Comparison of ENCODE assay signal across 13 mouse cellular contexts in genomic region chr10:61369755-61370154, GRCm38 (mm10). TPM values are rescaled to one million over a fixed set of nuclear protein-coding genes. Genes with fewer than 3 reads are reported as not detected.
DNase-seq lines count a peak whose midpoint lies in the region; ATAC-seq and TF ChIP-seq lines count a peak whose summit lies in the region.
"Had no signal": no experiment of that assay in that cellular context is flagged by ENCODE, and none has a peak within 500 bp of the region (broad histone marks: within the 10 kb centered on the region; RNA-seq: fewer than 3 reads in every experiment).

No protein-coding gene starts in this region.

- H3K27ac ChIP-seq in forebrain, embryonic 10.5 days: peak overlapping the region; percentile 67; the same call in 1 of the 2 replicates
- H3K27ac ChIP-seq in forebrain, embryonic 12.5 days: no peak overlapping the region
- peak overlapping the region; percentile 6; the same call in 1 of the 2 replicates for H3K27ac ChIP-seq in hindbrain, embryonic 10.5 days
- H3K27ac ChIP-seq in hindbrain, embryonic 13.5 days: no peak overlapping the region; the same call in 1 of the 2 replicates
- H3K27ac ChIP-seq in liver, postnatal 0 days (ENCODE audit: low read depth): peak overlapping the region; percentile 41; the same call in 1 of the 2 replicates
- H3K27ac ChIP-seq in embryonic facial prominence, embryonic 15.5 days (replicated peaks): peak overlapping the region; percentile 65; the same call in 1 of the 2 replicates
- H3K27ac ChIP-seq: midbrain, embryonic 15.5 days had no signal

- no peak overlapping the region for H3K4me3 ChIP-seq in forebrain, embryonic 10.5 days
- no peak overlapping the region for H3K4me3 ChIP-seq in forebrain, embryonic 12.5 days (replicated peaks)
- no peak overlapping the region for H3K4me3 ChIP-seq in hindbrain, embryonic 10.5 days
- no peak overlapping the region for H3K4me3 ChIP-seq in hindbrain, embryonic 13.5 days
- H3K4me3 ChIP-seq in liver, postnatal 0 days (ENCODE audit: low read depth, low read length): no peak overlapping the region
- H3K4me3 ChIP-seq in embryonic facial prominence, embryonic 15.5 days (replicated peaks): no peak overlapping the region
- H3K4me3 ChIP-seq: midbrain, embryonic 15.5 days had no signal

- TF ChIP-seq CTCF in liver, postnatal 0 days (IDR thresholded peaks at IDR 0.05; ENCODE audit: low read depth): no peak

- DNase-seq in forebrain, embryonic 10.5 days (ENCODE audit: extremely low spot score, low spot score): no peak
- no peak for DNase-seq in hindbrain, embryonic 10.5 days (ENCODE audit: low spot score)
- DNase-seq in liver, postnatal 0 days: no peak
- DNase-seq in liver: no peak
- no peak for DNase-seq in thymus, postnatal 10 days (ENCODE audit: low spot score in 2 of 2)
- DNase-seq: cerebellum, postnatal 10 days; right cerebral cortex, postnatal 14 days had no signal

- no peak overlapping the region for H3K4me2 ChIP-seq in forebrain, embryonic 12.5 days
- no peak overlapping the region for H3K4me2 ChIP-seq in hindbrain, embryonic 13.5 days
- H3K4me2 ChIP-seq in liver, postnatal 0 days (ENCODE audit: low read depth, low read length): no peak overlapping the region
- H3K4me2 ChIP-seq in embryonic facial prominence, embryonic 15.5 days (replicated peaks): no peak overlapping the region
- H3K4me2 ChIP-seq: midbrain, embryonic 15.5 days had no signal

- TF ChIP-seq EP300 in liver, postnatal 0 days (IDR thresholded peaks at IDR 0.05; ENCODE audit: low read depth): no peak

- peaks cover 3% of the 10 kb centered on the region; the same call in 1 of the 2 replicates for H3K9me3 ChIP-seq in forebrain, embryonic 10.5 days
- no peaks in the 10 kb centered on the region for H3K9me3 ChIP-seq in forebrain, embryonic 12.5 days
- H3K9me3 ChIP-seq in hindbrain, embryonic 10.5 days: no peaks in the 10 kb centered on the region
- 0 out of 2 replicates have a peak, but pooled peaks cover 3% of the 10 kb centered on the region for H3K9me3 ChIP-seq in hindbrain, embryonic 13.5 days
- H3K9me3 ChIP-seq in liver, postnatal 0 days (ENCODE audit: low read length): no peaks in the 10 kb centered on the region
- 0 out of 2 replicates have a peak, but pooled peaks cover 3% of the 10 kb centered on the region for H3K9me3 ChIP-seq in embryonic facial prominence, embryonic 15.5 days (replicated peaks)

- no peaks in the 10 kb centered on the region for H3K27me3 ChIP-seq in forebrain, embryonic 10.5 days (ENCODE audit: poor library complexity, severe bottlenecking)
- H3K27me3 ChIP-seq in forebrain, embryonic 12.5 days: no peaks in the 10 kb centered on the region
- H3K27me3 ChIP-seq in hindbrain, embryonic 10.5 days (ENCODE audit: insufficient read depth, poor library complexity, severe bottlenecking): no peaks in the 10 kb centered on the region
- no peaks in the 10 kb centered on the region for H3K27me3 ChIP-seq in hindbrain, embryonic 13.5 days
- no peaks in the 10 kb centered on the region for H3K27me3 ChIP-seq in liver, postnatal 0 days (ENCODE audit: insufficient read depth, low read length)
- no peaks in the 10 kb centered on the region for H3K27me3 ChIP-seq in embryonic facial prominence, embryonic 15.5 days
- H3K27me3 ChIP-seq: midbrain, embryonic 15.5 days had no signal

- H3K9ac ChIP-seq in forebrain, embryonic 12.5 days: no peak overlapping the region
- H3K9ac ChIP-seq in hindbrain, embryonic 13.5 days: no peak overlapping the region
- H3K9ac ChIP-seq in liver, postnatal 0 days (replicated peaks): no peak overlapping the region
- H3K9ac ChIP-seq in embryonic facial prominence, embryonic 15.5 days: no peak overlapping the region
- H3K9ac ChIP-seq: midbrain, embryonic 15.5 days had no signal

- peaks cover 70% of the 10 kb centered on the region for H3K4me1 ChIP-seq in forebrain, embryonic 10.5 days
- no peaks in the 10 kb centered on the region for H3K4me1 ChIP-seq in forebrain, embryonic 12.5 days
- H3K4me1 ChIP-seq in hindbrain, embryonic 10.5 days (replicated peaks): peaks cover 69% of the 10 kb centered on the region
- H3K4me1 ChIP-seq in hindbrain, embryonic 13.5 days (replicated peaks): peaks cover 33% of the 10 kb centered on the region
- H3K4me1 ChIP-seq in liver, postnatal 0 days (ENCODE audit: insufficient read depth): peaks cover 14% of the 10 kb centered on the region
- peaks cover 31% of the 10 kb centered on the region for H3K4me1 ChIP-seq in embryonic facial prominence, embryonic 15.5 days
- H3K4me1 ChIP-seq: midbrain, embryonic 15.5 days had no signal

- no peaks in the 10 kb centered on the region for H3K36me3 ChIP-seq in forebrain, embryonic 10.5 days (replicated peaks)
- no peaks in the 10 kb centered on the region for H3K36me3 ChIP-seq in forebrain, embryonic 12.5 days (replicated peaks)
- peaks cover 7% of the 10 kb centered on the region; the same call in 1 of the 2 replicates for H3K36me3 ChIP-seq in hindbrain, embryonic 10.5 days
- no peaks in the 10 kb centered on the region for H3K36me3 ChIP-seq in hindbrain, embryonic 13.5 days
- H3K36me3 ChIP-seq in liver, postnatal 0 days (replicated peaks; ENCODE audit: insufficient read depth, low read length): no peaks in the 10 kb centered on the region
- H3K36me3 ChIP-seq in embryonic facial prominence, embryonic 15.5 days: no peaks in the 10 kb centered on the region
- H3K36me3 ChIP-seq: midbrain, embryonic 15.5 days had no signal

- ATAC-seq in forebrain, embryonic 12.5 days (ENCODE audit: low FRiP score): no peak
- ATAC-seq in hindbrain, embryonic 13.5 days (ENCODE audit: low FRiP score): no peak
- no peak for ATAC-seq in liver, postnatal 0 days
- no peak for ATAC-seq in embryonic facial prominence, embryonic 15.5 days (ENCODE audit: insufficient number of reproducible peaks, low FRiP score, low TSS enrichment, low read depth)
- ATAC-seq: forebrain, embryonic 14.5 days; hindbrain, postnatal 0 days; midbrain, embryonic 15.5 days had no signal

- 71% methylated on average over 5 of the region's 5 CpGs for whole genome bisulfite sequencing in forebrain, embryonic 10.5 days
- 65% methylated on average over 5 of the region's 5 CpGs for WGBS in forebrain, embryonic 12.5 days
- WGBS in hindbrain, embryonic 10.5 days: 52% methylated on average over 5 of the region's 5 CpGs
- WGBS in hindbrain, embryonic 13.5 days: 62% methylated on average over 5 of the region's 5 CpGs
- 55% methylated on average over 5 of the region's 5 CpGs for WGBS in liver, postnatal 0 days (ENCODE audit: insufficient replicate concordance)
- WGBS in embryonic facial prominence, embryonic 15.5 days: 39% methylated on average over 5 of the region's 5 CpGs

RNA-seq across cellular contexts. Expression of gene Pald1, which starts 13.6 kb away (rescaled TPM):
- 36.0 and 36.2 TPM in 2 replicates for polyA plus RNA-seq in forebrain, embryonic 10.5 days (2016; fragmentation: Nextera tagmentation; extraction: Ambion mirVana)
- polyA plus RNA-seq in forebrain, embryonic 12.5 days (2016; fragmentation: Nextera tagmentation; extraction: Ambion mirVana): 20.7 and 22.9 TPM in 2 replicates
- polyA plus RNA-seq in hindbrain, embryonic 10.5 days (2016; fragmentation: Nextera tagmentation; extraction: Ambion mirVana): 35.7 and 40.3 TPM in 2 replicates
- polyA plus RNA-seq in hindbrain, embryonic 13.5 days (2015; fragmentation: Nextera tagmentation; extraction: Ambion mirVana): 29.4 and 30.8 TPM in 2 replicates
- polyA plus RNA-seq in liver, postnatal 0 days (2015; fragmentation: Nextera tagmentation; extraction: Ambion mirVana): 3.7 and 3.8 TPM in 2 replicates
- polyA plus RNA-seq in embryonic facial prominence, embryonic 15.5 days (2015; fragmentation: Nextera tagmentation; extraction: Ambion mirVana): 22.7 and 22.8 TPM in 2 replicates

RNA-seq across cellular contexts. Expression of gene Nodal, which starts 48.0 kb away (rescaled TPM):
- polyA plus RNA-seq in forebrain, embryonic 10.5 days (2016; fragmentation: Nextera tagmentation; extraction: Ambion mirVana): 0.42 and 0.50 TPM in 2 replicates
- 0.15 TPM in 1 of 2 replicates, not detected in the other for polyA plus RNA-seq in forebrain, embryonic 12.5 days (2016; fragmentation: Nextera tagmentation; extraction: Ambion mirVana)
- polyA plus RNA-seq in hindbrain, embryonic 10.5 days (2016; fragmentation: Nextera tagmentation; extraction: Ambion mirVana): 0.12 and 0.24 TPM in 2 replicates
- polyA plus RNA-seq in hindbrain, embryonic 13.5 days (2015; fragmentation: Nextera tagmentation; extraction: Ambion mirVana): 0.09 TPM in 1 of 2 replicates, not detected in the other
- polyA plus RNA-seq in liver, postnatal 0 days (2015; fragmentation: Nextera tagmentation; extraction: Ambion mirVana): 0.08 and 0.19 TPM in 2 replicates
- 0.08 and 0.20 TPM in 2 replicates for polyA plus RNA-seq in embryonic facial prominence, embryonic 15.5 days (2015; fragmentation: Nextera tagmentation; extraction: Ambion mirVana)
- polyA plus RNA-seq: forebrain, embryonic 14.5 days had no signal

Comparison
In these comparisons a context has a peak if more than half of its experiments do, and no peak if none do; other contexts are left out.
1. H3K27ac ChIP-seq: peak in forebrain, embryonic 10.5 days (single experiment), hindbrain, embryonic 10.5 days (single experiment), liver, postnatal 0 days (single experiment) and embryonic facial prominence, embryonic 15.5 days (single experiment); none in forebrain, embryonic 12.5 days (single experiment) and hindbrain, embryonic 13.5 days (single experiment).